Mouse (Mus musculus) skeletal muscle tissue, postnatal 0 days (tissue): ENCODE data around the gene Olfr844. TPM values are rescaled to one million over a fixed set of nuclear protein-coding genes. Genes with fewer than 3 reads are reported as not detected.

ENCODE experiments used
- polyA plus RNA-seq: library from polyadenylated mRNA; unstranded; fragments of >200 nt; fragmentation: Nextera tagmentation; extraction: Ambion mirVana; gene quantifications from 2 replicates; pipeline ENCODE4 v1.2.1, GENCODE M21; 2015

The Olfr844 gene
- not detected in 2 replicates for polyA plus RNA-seq

GRCm38 (mm10) chr9:19316047-19316446 is at the start of gene Olfr844:
Gene Olfr844 (plus strand): TSS chr9:19316347.

GRCm38 (mm10) chr9:19336157-19336556 is 20.0 kb downstream of the Olfr844 start, which contains the start of gene Olfr845:
Gene Olfr845 (plus strand): TSS chr9:19336457.

GRCm38 (mm10) chr9:19363905-19364304 is 47.8 kb downstream of the Olfr844 start, which contains the start of gene Olfr846:
Gene Olfr846 (minus strand): TSS chr9:19364005.

Other genes with a start within 250 kb of the Olfr844 start
- gene Olfr836, start 196.0 kb upstream of the Olfr844 start, polyA plus RNA-seq: not detected in 2 replicates
- not detected in 2 replicates for gene Olfr837, start 180.0 kb upstream of the Olfr844 start, polyA plus RNA-seq
- not detected in 2 replicates for gene Olfr839-ps1, start 139.0 kb upstream of the Olfr844 start, polyA plus RNA-seq
- gene Olfr843, start 64.4 kb upstream of the Olfr844 start, polyA plus RNA-seq: not detected in 2 replicates
- gene Olfr845, start 20.1 kb downstream of the Olfr844 start, polyA plus RNA-seq: not detected in 2 replicates
- gene Olfr846, start 47.7 kb downstream of the Olfr844 start, polyA plus RNA-seq: not detected in 2 replicates
- not detected in 2 replicates for gene Olfr847, start 62.3 kb downstream of the Olfr844 start, polyA plus RNA-seq
- gene Olfr849, start 123.9 kb downstream of the Olfr844 start, polyA plus RNA-seq: not detected in 2 replicates
- gene Olfr850, start 161.9 kb downstream of the Olfr844 start, polyA plus RNA-seq: not detected in 2 replicates
- not detected in 2 replicates for gene Olfr851, start 176.9 kb downstream of the Olfr844 start, polyA plus RNA-seq
- not detected in 2 replicates for gene Olfr853, start 224.7 kb downstream of the Olfr844 start, polyA plus RNA-seq